Comparison of ENCODE assay signal across 23 mouse cellular contexts in genomic region chr3:39208651-39209050, GRCm38 (mm10).
"Had no signal": no experiment of that assay in that cellular context is flagged by ENCODE, and none has a peak within 500 bp of the region (broad histone marks: within the 10 kb centered on the region; RNA-seq: fewer than 3 reads in every experiment).

No protein-coding gene starts in this region.

- H3K9ac ChIP-seq: heart, embryonic 12.5 days; hindbrain, embryonic 12.5 days; hindbrain, embryonic 14.5 days; intestine, embryonic 15.5 days; limb, embryonic 13.5 days; limb, embryonic 15.5 days; liver, embryonic 12.5 days; liver, embryonic 14.5 days had no signal

- DNase-seq: gastrocnemius, adult 2 months; gastrocnemius, postnatal 10 days; gastrocnemius, postnatal 25 days; heart, adult 18-20 months; heart, postnatal 10 days; heart, postnatal 4 days; kidney, adult 18-20 months; kidney, adult 8-10 months; kidney, postnatal 10 days; kidney, postnatal 25 days; kidney, postnatal 4 days had no signal

- H3K36me3 ChIP-seq: heart, embryonic 10.5 days; heart, embryonic 12.5 days; hindbrain, embryonic 10.5 days; hindbrain, embryonic 12.5 days; intestine, embryonic 15.5 days; limb, embryonic 13.5 days; limb, embryonic 15.5 days; liver, embryonic 12.5 days had no signal

- H3K9me3 ChIP-seq: heart, embryonic 10.5 days; heart, embryonic 12.5 days; hindbrain, embryonic 10.5 days; hindbrain, embryonic 12.5 days; intestine, embryonic 15.5 days; limb, embryonic 13.5 days; limb, embryonic 15.5 days; liver, embryonic 12.5 days had no signal

- H3K27me3 ChIP-seq: heart, embryonic 12.5 days; hindbrain, embryonic 12.5 days; intestine, embryonic 15.5 days; limb, embryonic 13.5 days; limb, embryonic 15.5 days; liver, embryonic 12.5 days had no signal

- H3K27ac ChIP-seq: gastrocnemius, adult 2 months; heart, embryonic 10.5 days; hindbrain, embryonic 10.5 days; hindbrain, embryonic 12.5 days; hindbrain, embryonic 14.5 days; intestine, embryonic 15.5 days; limb, embryonic 13.5 days; limb, embryonic 15.5 days; liver, embryonic 12.5 days; liver, embryonic 14.5 days had no signal

- H3K4me1 ChIP-seq: intestine, embryonic 15.5 days; liver, embryonic 12.5 days had no signal

- H3K4me3 ChIP-seq: gastrocnemius, adult 2 months; heart, embryonic 10.5 days; heart, embryonic 12.5 days; hindbrain, embryonic 10.5 days; hindbrain, embryonic 12.5 days; intestine, embryonic 15.5 days; limb, embryonic 13.5 days; limb, embryonic 15.5 days; liver, embryonic 12.5 days had no signal

- H3K4me2 ChIP-seq: heart, embryonic 12.5 days; hindbrain, embryonic 12.5 days; hindbrain, embryonic 14.5 days; intestine, embryonic 15.5 days; limb, embryonic 13.5 days; limb, embryonic 15.5 days; liver, embryonic 12.5 days had no signal

- ATAC-seq: inflammation-experienced regulatory T-cells, adult 6 months; intestine, embryonic 15.5 days; intestine, postnatal 0 days; liver, embryonic 12.5 days had no signal
